Mouse (Mus musculus): ENCODE data around the gene Tctn1. TPM values are rescaled to one million over a fixed set of nuclear protein-coding genes. Genes with fewer than 3 reads are reported as not detected.

Tctn1 gene
- 4.5 and 4.8 TPM in 2 replicates for polyA plus RNA-seq (2016; fragmentation: Nextera tagmentation; extraction: Ambion mirVana)

- Histone ChIP-seq H3K36me3 (peaks cover 16% of the 10 kb centered on the region; the same call in 1 of the 2 replicates), H3K4me3 (replicated peaks) (peak within 1 kb of the TSS; percentile 87), H3K27me3 (no peaks in the 10 kb centered on the region), H3K4me2 (peak within 1 kb of the TSS; percentile 72), H3K4me1 (replicated peaks) (peaks cover 9% of the 10 kb centered on the region; the same call in 1 of the 2 replicates), H3K27ac (0 out of 2 replicates have a peak within 1 kb of the TSS, but pooled peaks have one; percentile 29), H3K9ac (replicated peaks) (peak within 1 kb of the TSS; percentile 74), H3K9me3 (no peaks in the 10 kb centered on the region)
- WGBS: 2% methylated on average over 49 of the region's 49 CpGs
- ATAC-seq (ENCODE audit: insufficient number of reproducible peaks, insufficient read depth, low FRiP score, low TSS enrichment, low read depth): peak; percentile 96
Measured at GRCm38 (mm10) chr5:122263933-122264905, at the start of gene Tctn1. Gene Tctn1, minus strand, starts transcription at chr5:122264460.

DNA sequence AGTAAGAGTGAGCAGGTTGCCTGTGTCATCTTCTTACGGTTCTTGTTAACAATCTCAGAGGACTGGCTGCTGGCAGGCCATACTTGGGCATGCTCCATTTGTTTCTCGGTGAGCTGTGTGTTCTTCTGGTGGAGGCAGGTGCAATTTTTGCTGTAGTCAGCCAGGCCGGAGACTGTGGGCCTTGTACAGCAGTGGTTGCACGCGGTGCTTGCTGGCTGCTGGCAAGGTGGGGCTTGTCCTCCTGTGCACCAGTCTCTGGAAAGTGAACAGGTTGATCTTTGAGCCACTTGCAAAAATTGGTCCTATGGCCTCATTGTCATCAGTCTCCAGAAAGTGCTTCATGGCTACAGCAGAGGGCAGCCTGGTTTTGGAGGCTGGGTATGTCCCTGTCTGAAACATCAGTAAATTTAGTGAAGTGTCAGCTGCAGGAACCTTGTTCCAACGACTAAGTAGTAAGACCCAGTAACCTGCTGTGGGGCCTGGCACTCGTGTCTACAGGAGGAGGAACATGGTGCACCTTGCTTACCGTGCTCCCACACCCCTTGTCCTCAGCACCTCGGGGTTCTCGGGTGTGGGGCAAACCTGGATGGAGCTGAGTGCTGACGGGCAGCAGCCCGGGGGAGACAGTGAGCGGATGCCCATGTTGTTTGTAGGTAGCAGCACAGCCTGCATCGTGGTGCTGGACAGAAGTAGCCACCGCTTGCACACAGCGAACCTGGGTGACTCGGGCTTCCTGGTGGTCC is 48.9 kb upstream of the Tctn1 start:
- H3K27ac ChIP-seq: no peak overlapping the region
- H3K4me1 ChIP-seq (replicated peaks): no peaks in the 10 kb centered on the region; the same call in 1 of the 2 replicates
- no peaks in the 10 kb centered on the region for H3K9me3 ChIP-seq
- H3K9ac ChIP-seq (replicated peaks): no peak overlapping the region
- peaks cover 71% of the 10 kb centered on the region for H3K36me3 ChIP-seq
- no peak for ATAC-seq (ENCODE audit: insufficient number of reproducible peaks, insufficient read depth, low FRiP score, low TSS enrichment, low read depth)
- no peak overlapping the region for H3K4me2 ChIP-seq
- H3K4me3 ChIP-seq (replicated peaks): no peak overlapping the region
- no peaks in the 10 kb centered on the region for H3K27me3 ChIP-seq
- 90% methylated on average over 17 of the region's 17 CpGs for WGBS

GRCm38 (mm10) chr5:122312346-122312745 is 48.1 kb upstream of the Tctn1 start:
- Histone ChIP-seq H3K4me2 (no peak overlapping the region), H3K4me1 (replicated peaks) (no peaks in the 10 kb centered on the region; the same call in 1 of the 2 replicates), H3K9me3 (no peaks in the 10 kb centered on the region), H3K27me3 (no peaks in the 10 kb centered on the region), H3K27ac (no peak overlapping the region), H3K9ac (replicated peaks) (no peak overlapping the region), H3K4me3 (replicated peaks) (no peak overlapping the region), H3K36me3 (peaks cover 67% of the 10 kb centered on the region)
- ATAC-seq (ENCODE audit: insufficient number of reproducible peaks, insufficient read depth, low FRiP score, low TSS enrichment, low read depth): no peak
- 93% methylated on average over 4 of the region's 4 CpGs for WGBS

- H3K4me3 ChIP-seq (replicated peaks): no peak overlapping the region
- H3K36me3 ChIP-seq: peaks cover 61% of the 10 kb centered on the region
- H3K27me3 ChIP-seq: no peaks in the 10 kb centered on the region
- H3K9me3 ChIP-seq: no peaks in the 10 kb centered on the region
- H3K4me1 ChIP-seq (replicated peaks): no peaks in the 10 kb centered on the region; the same call in 1 of the 2 replicates
- H3K9ac ChIP-seq (replicated peaks): no peak overlapping the region
- no peak overlapping the region for H3K27ac ChIP-seq
- no peak overlapping the region for H3K4me2 ChIP-seq
- WGBS: 71% methylated on average over 7 of the region's 7 CpGs
- ATAC-seq (ENCODE audit: insufficient number of reproducible peaks, insufficient read depth, low FRiP score, low TSS enrichment, low read depth): no peak
Measured at GRCm38 (mm10) chr5:122311692-122312091, 47.4 kb upstream of the Tctn1 start.

DNA sequence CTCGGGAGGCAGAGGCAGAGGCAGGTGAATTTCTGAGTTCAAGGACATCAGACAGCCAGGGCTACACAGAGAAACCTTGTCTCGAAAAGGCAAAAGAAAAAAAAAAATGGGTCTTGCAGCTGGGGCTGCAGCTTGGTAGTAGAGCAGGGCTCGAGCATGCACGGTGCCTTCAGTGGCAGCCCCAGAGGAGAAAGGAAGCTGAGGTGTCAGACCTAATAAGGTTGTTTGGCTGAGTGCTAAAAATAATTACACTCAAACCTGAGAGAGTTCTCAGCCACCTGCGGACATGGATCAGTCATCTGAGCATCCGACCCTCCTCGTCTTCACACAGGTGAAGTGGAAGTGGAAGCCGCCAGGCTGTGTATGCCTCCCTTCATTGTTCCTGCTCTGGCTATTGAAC is 46.4 kb upstream of the Tctn1 start:
- ATAC-seq (ENCODE audit: insufficient number of reproducible peaks, insufficient read depth, low FRiP score, low TSS enrichment, low read depth): no peak
- H3K27ac ChIP-seq: no peak overlapping the region
- peaks cover 55% of the 10 kb centered on the region for H3K36me3 ChIP-seq
- no peak overlapping the region for H3K9ac ChIP-seq (replicated peaks)
- 89% methylated on average over 8 of the region's 8 CpGs for WGBS
- H3K9me3 ChIP-seq: no peaks in the 10 kb centered on the region
- no peak overlapping the region for H3K4me3 ChIP-seq (replicated peaks)
- no peak overlapping the region for H3K4me2 ChIP-seq
- no peaks in the 10 kb centered on the region for H3K27me3 ChIP-seq
- no peaks in the 10 kb centered on the region; the same call in 1 of the 2 replicates for H3K4me1 ChIP-seq (replicated peaks)

- H3K4me2 ChIP-seq: no peak overlapping the region
- H3K9ac ChIP-seq (replicated peaks): no peak overlapping the region
- H3K36me3 ChIP-seq: peaks cover 26% of the 10 kb centered on the region
- no peak overlapping the region for H3K27ac ChIP-seq
- WGBS: 88% methylated on average over 3 of the region's 3 CpGs
- no peak for ATAC-seq (ENCODE audit: insufficient number of reproducible peaks, insufficient read depth, low FRiP score, low TSS enrichment, low read depth)
- H3K4me3 ChIP-seq (replicated peaks): no peak overlapping the region
- H3K27me3 ChIP-seq: no peaks in the 10 kb centered on the region
- H3K9me3 ChIP-seq: no peaks in the 10 kb centered on the region
- H3K4me1 ChIP-seq (replicated peaks): peaks cover 26% of the 10 kb centered on the region
Measured at GRCm38 (mm10) chr5:122306536-122306935, 42.3 kb upstream of the Tctn1 start.

- H3K27me3 ChIP-seq: no peaks in the 10 kb centered on the region
- no peak overlapping the region for H3K9ac ChIP-seq (replicated peaks)
- H3K27ac ChIP-seq: no peak overlapping the region
- no peak overlapping the region for H3K4me3 ChIP-seq (replicated peaks)
- H3K4me1 ChIP-seq (replicated peaks): peaks cover 26% of the 10 kb centered on the region
- no peak for ATAC-seq (ENCODE audit: insufficient number of reproducible peaks, insufficient read depth, low FRiP score, low TSS enrichment, low read depth)
- peaks cover 16% of the 10 kb centered on the region for H3K36me3 ChIP-seq
- WGBS: 91% methylated on average over 7 of the region's 7 CpGs
- H3K4me2 ChIP-seq: no peak overlapping the region
- H3K9me3 ChIP-seq: no peaks in the 10 kb centered on the region
Measured at GRCm38 (mm10) chr5:122305472-122305871, 41.2 kb upstream of the Tctn1 start.

DNA sequence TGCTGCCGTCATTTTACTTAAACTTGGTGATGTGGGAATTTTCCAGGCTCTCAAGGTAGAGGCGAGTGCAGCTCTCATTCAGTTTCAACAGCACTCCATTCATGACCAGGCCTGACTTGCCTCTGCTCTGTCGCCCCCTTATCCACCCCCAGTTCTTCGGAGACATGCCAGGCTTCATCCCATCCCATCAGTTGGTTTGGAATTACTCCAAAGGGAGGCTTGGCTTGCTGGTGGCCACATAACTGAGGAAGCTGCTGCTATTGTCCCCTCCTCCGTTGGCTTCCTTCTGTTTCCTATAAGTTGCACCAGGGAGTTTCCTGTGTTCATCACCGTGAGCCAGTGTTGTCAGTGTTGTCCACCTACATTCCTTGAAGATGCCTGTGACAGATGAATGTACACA is 40.3 kb upstream of the Tctn1 start:
- Histone ChIP-seq H3K27ac (0 out of 2 replicates have a peak overlapping the region, but pooled peaks have one; percentile 19), H3K36me3 (peaks cover 13% of the 10 kb centered on the region; the same call in 1 of the 2 replicates), H3K9ac (replicated peaks) (no peak overlapping the region), H3K4me3 (replicated peaks) (no peak overlapping the region), H3K4me1 (replicated peaks) (peaks cover 27% of the 10 kb centered on the region), H3K9me3 (no peaks in the 10 kb centered on the region), H3K4me2 (no peak overlapping the region), H3K27me3 (no peaks in the 10 kb centered on the region)
- no peak for ATAC-seq (ENCODE audit: insufficient number of reproducible peaks, insufficient read depth, low FRiP score, low TSS enrichment, low read depth)
- 88% methylated on average over 6 of the region's 6 CpGs for WGBS

DNA sequence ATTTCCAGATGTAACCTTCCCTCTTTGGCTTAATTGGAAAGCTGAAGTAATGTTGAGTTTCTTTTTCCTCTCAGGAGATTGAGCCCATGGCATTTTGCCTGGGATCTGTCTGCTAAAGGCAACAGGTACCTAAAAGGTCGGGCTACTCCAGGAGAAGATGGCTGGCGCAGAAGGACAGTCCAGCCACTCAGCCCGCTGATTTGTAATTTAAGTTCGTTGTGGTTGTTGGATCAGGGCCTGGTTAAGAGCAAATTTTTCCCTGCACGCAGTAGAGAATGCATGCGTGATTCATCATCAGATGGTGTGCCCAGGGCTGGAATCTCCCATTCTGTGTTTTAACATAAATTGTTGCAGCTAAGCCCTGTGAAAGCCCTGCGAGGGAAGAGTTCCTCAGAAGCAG is 39.7 kb upstream of the Tctn1 start:
- 93% methylated on average over 7 of the region's 7 CpGs for WGBS
- H3K9ac ChIP-seq (replicated peaks): no peak overlapping the region
- H3K27me3 ChIP-seq: no peaks in the 10 kb centered on the region
- ATAC-seq (ENCODE audit: insufficient number of reproducible peaks, insufficient read depth, low FRiP score, low TSS enrichment, low read depth): no peak
- H3K36me3 ChIP-seq: peaks cover 10% of the 10 kb centered on the region; the same call in 1 of the 2 replicates
- peak overlapping the region; percentile 35; the same call in 1 of the 2 replicates for H3K27ac ChIP-seq
- no peak overlapping the region for H3K4me3 ChIP-seq (replicated peaks)
- H3K4me2 ChIP-seq: no peak overlapping the region
- no peaks in the 10 kb centered on the region for H3K9me3 ChIP-seq
- H3K4me1 ChIP-seq (replicated peaks): peaks cover 29% of the 10 kb centered on the region

DNA sequence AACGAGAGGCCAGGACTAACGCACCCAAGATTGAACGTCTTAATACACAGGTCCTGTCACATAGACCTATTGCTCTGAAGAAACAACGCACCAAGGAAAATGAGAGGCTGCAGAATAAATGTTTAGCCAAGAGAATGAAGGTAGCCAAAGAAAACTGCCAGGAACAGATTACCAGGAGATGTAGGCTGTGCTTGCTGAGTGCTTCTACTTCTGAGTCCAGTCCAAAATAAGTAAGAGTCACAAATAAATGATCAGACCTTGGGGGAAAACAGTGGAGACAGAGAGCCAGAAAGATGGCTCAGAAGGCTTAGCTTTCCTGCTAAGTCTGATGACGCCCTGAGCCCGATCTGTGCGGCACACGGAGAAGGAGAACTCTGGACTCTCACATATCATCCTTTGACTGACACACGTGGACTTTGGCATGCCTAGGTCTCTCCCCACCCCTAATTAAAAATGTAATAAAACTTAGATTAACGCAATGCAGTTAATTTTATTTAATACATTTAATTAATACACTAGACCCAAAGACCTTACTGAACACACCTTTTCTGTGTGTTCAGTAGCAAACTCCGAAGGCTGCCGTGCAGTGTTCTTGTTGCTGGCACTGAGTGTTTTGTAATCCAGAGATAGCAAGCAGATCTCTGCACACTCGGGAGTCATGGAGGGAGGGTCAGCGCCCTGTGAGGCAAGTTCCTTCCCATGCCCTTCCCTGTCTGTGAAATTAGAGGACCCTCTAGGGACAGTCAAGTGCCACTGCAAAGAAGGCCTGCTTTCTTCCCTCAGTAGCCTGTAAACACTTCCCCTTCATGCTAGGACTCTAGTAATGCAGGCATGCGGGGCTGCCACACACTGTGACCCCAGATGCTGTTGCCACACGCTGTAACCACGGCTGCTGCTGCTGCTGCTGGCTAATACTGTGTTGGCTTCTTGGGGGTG is 38.8 kb upstream of the Tctn1 start:
- peaks cover 3% of the 10 kb centered on the region; the same call in 1 of the 2 replicates for H3K36me3 ChIP-seq
- no peak overlapping the region for H3K9ac ChIP-seq (replicated peaks)
- H3K9me3 ChIP-seq: no peaks in the 10 kb centered on the region
- no peak overlapping the region; the same call in 1 of the 2 replicates for H3K4me2 ChIP-seq
- H3K4me1 ChIP-seq (replicated peaks): peaks cover 29% of the 10 kb centered on the region
- H3K27ac ChIP-seq: peak overlapping the region; percentile 35; the same call in 1 of the 2 replicates
- no peak overlapping the region for H3K4me3 ChIP-seq (replicated peaks)
- H3K27me3 ChIP-seq: no peaks in the 10 kb centered on the region
- 68% methylated on average over 17 of the region's 17 CpGs for WGBS
- no peak for ATAC-seq (ENCODE audit: insufficient number of reproducible peaks, insufficient read depth, low FRiP score, low TSS enrichment, low read depth)

Data from limb, embryonic 12.5 days (tissue).